Mouse (Mus musculus): ENCODE data around the gene Spag16.

DNA sequence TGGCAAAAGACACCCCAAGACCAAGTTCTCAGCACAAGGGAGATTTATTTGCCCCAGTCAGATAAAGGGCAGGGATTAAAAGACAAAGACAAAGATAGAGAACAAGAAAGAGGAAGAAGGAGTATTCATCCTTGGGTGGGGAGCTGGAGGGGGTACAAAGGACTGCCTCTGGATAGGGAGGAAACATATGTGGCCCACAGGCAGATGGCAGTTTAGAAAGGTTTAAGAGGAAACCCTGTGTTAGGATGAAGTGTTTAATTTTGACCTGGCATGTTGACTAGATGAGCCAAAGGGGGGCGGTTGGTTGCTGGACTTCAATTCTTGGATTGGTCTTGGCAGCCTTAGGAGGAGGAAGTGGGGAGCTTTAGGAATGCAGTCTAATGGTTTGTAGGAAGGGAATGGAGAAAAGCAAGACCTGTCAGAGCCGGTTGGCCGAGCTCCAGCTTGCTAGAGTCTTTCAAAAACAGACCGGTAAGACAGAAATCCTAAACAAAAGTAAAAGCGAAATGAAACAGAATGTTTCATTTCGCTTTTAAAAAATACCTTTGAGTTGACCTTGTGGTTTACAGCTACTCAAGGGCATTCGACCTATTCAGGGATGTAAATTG lies 2.2 kb downstream of the Spag16 start:
- no peak for TF ChIP-seq ZC3H11A (IDR thresholded peaks at IDR 0.05; ENCODE audit: low read depth, low read length)
- no peak for TF ChIP-seq CTCF (conservative IDR thresholded peaks at IDR 0.05 in 1 of 2, IDR thresholded peaks at IDR 0.05 in 1 of 2; ENCODE audit: low read depth in 2 of 2, low read length in 2 of 2)
- TF ChIP-seq GABPA (IDR thresholded peaks at IDR 0.05; ENCODE audit: insufficient replicate concordance, low read depth, low read length): no peak
- TF ChIP-seq HCFC1 (IDR thresholded peaks at IDR 0.05; ENCODE audit: low read depth, low read length): no peak
- no peak for TF ChIP-seq POLR2A (IDR thresholded peaks at IDR 0.05; ENCODE audit: low read depth, low read length)
- TF ChIP-seq NELFE (IDR thresholded peaks at IDR 0.05; ENCODE audit: low read depth, low read length): no peak
- no peak for TF ChIP-seq MAX (IDR thresholded peaks at IDR 0.05; ENCODE audit: low read length)
- TF ChIP-seq EP300 (IDR thresholded peaks at IDR 0.05; ENCODE audit: low read length): no peak
- no peak for TF ChIP-seq CHD1 (IDR thresholded peaks at IDR 0.05; ENCODE audit: low read depth, low read length)

All from CH12.LX (cell line).